Mouse (Mus musculus) G1E (cell line): ENCODE data around the gene Rfesd.

Source experiments
- CTCF ChIP-seq: IDR thresholded peaks from 2 replicates; pipeline ENCODE4 v1.5.1; 2012; ENCODE audit warnings: low read depth, low read length, inconsistent platforms, mixed read lengths
- GATA1 ChIP-seq: IDR thresholded peaks from 2 replicates; pipeline ENCODE4 v1.6.1; 2012; ENCODE audit warnings: borderline replicate concordance, low read length, inconsistent platforms, mixed read lengths
- GATA2 ChIP-seq: IDR thresholded peaks from 2 replicates; pipeline ENCODE4 v1.6.1; 2012; ENCODE audit warnings: low read depth, low read length, inconsistent platforms, borderline replicate concordance
- POLR2AphosphoS5 ChIP-seq: IDR thresholded peaks from 2 replicates; pipeline ENCODE4 v1.6.1; 2012; ENCODE audit warnings: low read depth, low read length, inconsistent platforms; ENCODE audit not compliant: insufficient replicate concordance
- TAL1 ChIP-seq: conservative IDR thresholded peaks from 2 replicates; pipeline ENCODE4 v1.6.1; 2012; ENCODE audit warnings: low read depth, low read length, inconsistent platforms, mixed read lengths

DNA sequence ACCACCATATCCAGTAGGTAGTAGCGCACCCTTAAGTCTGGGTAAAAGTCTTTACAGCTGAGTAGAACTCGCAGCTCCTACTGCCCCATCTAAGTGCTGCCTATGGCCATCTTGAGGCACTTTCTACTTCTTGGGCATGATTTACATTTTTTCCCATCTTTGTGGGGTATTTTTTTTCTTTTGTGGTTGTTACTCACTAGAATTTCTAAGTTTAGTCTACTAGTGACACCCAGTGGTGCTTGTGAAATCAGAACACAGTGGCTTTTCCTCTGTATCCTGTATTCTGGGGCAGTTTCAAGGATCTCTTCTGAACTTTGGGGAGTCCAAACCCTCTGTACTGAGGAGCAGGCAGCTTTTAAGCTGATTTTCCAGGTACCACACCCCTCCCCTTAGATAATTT, 3.3 kb upstream of the Rfesd start:
- TF ChIP-seq CTCF: no peak
- TF ChIP-seq GATA1: no peak
- no peak for TF ChIP-seq TAL1
- no peak for TF ChIP-seq GATA2
- no peak for TF ChIP-seq POLR2AphosphoS5
